Mouse (Mus musculus) testis, adult 2 months (tissue): ENCODE data around the gene Tmem89.

Source experiments
- CTCF ChIP-seq: fragments of 200-500 bp; IDR thresholded peaks from 2 replicates; pipeline ENCODE4 v1.5.1; 2012; ENCODE audit warnings: low read depth, mild to moderate bottlenecking, inconsistent platforms, low read length, moderate library complexity; ENCODE audit not compliant: control insufficient read depth, insufficient read depth, insufficient replicate concordance
- POLR2A ChIP-seq: fragments of 200-500 bp; IDR thresholded peaks from 2 replicates; pipeline ENCODE4 v1.6.1; 2012; ENCODE audit warnings: low read depth, mild to moderate bottlenecking, inconsistent platforms, low read length, moderate library complexity; ENCODE audit not compliant: control insufficient read depth

DNA sequence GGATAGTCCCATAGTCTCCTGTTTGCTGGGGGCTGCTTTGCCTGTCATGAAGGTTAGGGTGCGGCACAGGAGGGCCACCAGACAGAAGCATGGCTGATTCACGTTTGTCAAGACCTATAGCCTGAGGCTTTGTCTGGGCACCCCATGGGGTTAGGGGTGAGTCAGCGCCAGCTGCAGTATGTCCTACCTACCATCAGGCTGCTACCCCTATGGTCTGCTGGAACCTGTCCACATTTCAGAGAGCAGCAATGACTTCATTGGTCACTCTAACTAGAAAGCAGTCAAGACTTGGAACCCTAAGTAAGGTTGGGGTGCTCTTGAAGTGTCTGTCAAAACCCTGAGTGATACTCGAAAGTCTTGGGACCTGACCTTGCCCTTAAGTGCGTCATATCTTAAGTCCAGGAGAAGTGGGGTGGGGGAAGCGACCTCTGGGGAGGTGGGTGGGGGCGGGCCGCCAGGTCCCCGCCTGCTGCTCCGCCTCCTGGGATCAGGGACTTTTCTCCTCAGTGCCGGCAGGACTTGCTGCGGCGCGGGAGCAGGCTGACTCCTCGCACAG is 38.7 kb downstream of the Tmem89 start, which contains the start of gene Col7a1:
- TF ChIP-seq CTCF, result no peak
- TF ChIP-seq POLR2A, result no peak
